Mouse (Mus musculus): ENCODE results near the gene Ube2l6.

Ube2l6 gene

DNA sequence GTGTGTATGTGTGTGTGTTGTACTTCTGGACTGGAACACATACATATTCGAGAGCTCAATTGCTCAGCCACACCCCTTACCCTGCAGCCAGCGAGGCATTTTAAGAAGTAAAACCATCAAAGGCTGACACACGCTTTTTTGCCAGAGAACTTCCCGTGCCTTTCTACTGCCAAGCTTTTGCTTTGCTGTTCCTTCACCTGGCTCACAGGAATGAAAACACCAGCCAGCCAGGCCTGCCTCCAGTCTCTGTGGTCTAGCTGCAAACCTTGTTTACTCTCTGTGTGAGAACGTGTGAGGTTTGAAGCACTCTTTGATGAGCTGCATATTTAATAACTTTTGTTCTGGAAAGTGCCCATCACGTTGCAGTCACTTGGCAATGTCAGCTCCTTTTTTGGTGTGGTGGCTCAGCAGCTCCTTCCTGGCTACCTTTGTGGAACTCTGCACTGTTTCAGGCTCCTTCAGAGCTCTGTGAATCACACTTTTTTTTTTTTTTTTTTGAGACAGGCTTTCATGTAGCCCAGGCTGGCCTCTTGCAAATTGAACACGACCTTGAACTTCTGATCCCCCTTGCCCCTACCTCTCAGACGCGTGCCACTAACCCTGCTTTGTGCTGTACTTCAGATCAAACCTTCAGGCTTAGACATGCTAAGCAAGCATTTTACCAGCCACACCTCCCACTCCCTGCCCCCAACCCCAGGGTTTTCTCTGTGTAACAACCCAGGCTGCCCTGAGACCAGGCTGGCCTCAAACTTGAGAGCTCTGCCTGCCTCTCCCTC lies 39.4 kb downstream of the Ube2l6 start:
- DNase-seq (ENCODE audit: low read depth, low spot score): peak; percentile 62

DNA sequence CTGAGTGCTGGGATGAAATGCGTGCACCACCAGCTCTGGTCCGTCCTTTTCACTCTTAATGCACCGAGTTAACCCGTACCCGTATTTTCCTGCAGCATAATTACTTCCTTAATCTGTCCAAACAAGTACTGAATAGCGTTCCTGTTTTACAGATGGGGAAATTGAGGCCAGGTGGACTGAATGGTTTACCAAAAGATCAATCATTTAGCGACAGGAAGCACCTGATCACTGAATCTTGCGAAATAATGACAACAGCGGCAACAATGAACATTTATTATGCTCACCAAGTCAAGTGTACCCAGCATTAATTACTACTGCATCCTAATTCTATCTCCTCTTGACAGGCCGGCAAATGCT lies 39.9 kb downstream of the Ube2l6 start, which contains the start of gene Slc43a1:
Gene Slc43a1 (plus strand): TSS at position 258 of the 357 bp plus-strand sequence.
- DNase-seq (ENCODE audit: low read depth, low spot score): no peak

DNA sequence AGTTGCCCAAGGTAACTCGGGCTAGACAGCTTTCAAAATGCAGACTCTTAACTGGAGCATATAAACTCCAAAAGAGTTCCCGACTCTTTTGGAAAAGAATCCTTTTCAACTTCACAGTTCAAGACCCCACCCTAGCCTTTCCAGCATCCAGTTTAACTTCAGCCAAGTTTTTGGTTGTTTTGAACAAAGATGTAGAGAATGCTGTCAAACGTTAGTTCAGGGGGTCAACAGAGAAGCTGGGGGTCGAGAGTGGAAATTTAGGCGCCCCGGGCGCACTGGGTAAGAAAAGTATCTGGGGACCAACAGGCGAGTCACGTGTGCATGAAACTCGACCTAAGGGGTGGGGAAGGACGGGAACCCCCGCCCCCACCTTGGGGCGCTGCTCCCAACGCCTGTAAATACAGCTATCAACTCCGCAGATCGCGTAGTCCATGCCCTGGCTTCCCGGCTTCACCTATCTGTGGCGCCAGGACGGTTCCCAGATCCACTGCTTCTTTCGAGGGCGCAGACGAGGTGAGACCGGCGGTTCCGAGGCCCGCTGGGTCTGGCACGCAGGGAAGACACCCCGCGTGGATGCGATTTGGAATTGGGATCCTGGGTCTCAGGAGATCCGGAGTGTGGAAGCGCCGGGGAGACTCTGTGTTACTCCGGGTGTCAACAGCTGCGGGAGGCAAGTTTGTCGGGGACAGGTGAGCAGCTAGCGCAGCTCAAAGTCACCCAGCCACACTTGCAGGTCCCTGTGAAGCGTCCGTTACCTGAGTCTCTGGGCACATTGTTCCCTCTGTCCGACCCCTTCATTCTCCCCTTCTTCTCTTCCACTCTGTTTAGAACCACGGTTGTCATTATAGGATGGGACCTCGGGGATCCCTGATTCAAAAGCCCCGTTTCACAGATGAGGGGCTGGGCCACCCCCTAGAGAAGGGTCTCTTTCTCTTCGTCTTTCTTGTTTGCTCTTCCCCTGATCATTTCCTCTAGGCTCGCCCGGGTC lies 40.7 kb downstream of the Ube2l6 start:
- DNase-seq (ENCODE audit: low read depth, low spot score): peak; percentile 7

DNA sequence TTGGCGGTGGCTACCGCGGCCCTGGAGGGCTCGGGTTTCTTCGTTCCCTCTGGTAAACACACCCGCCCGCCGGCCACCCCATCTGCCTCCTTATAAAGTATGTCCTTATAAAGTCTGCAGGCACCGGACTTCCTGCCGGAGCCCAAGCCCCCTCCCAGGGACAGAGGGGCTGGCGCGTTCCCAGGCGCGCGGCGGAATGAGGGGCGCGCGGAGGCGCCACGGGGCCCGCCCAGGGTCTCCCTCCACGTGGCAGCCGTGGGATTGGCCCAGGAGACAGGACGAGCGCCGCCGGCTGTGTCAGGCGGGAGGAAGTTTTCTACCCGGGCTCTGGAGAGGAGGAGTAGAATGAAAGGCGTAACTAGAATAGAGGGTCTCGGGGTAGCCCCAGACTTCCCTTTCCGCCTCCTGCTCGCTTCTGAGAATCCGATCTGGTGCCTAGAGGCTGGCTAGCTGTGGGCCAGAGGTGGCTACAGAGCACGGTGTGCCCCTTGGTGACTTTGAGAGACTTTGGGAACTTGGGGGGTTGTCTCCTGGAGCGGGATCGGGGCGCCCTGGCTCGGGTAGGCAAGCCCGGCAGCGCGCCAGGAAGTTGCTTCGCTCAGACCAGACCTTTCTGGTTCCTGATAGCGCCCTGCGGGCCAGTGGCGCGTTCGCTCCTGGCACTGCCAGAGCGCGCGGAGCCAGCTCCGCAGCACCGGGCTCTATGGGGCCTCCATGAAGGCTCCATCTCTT lies 41.6 kb downstream of the Ube2l6 start:
- peak; percentile 28 for DNase-seq (ENCODE audit: low read depth, low spot score)

DNA sequence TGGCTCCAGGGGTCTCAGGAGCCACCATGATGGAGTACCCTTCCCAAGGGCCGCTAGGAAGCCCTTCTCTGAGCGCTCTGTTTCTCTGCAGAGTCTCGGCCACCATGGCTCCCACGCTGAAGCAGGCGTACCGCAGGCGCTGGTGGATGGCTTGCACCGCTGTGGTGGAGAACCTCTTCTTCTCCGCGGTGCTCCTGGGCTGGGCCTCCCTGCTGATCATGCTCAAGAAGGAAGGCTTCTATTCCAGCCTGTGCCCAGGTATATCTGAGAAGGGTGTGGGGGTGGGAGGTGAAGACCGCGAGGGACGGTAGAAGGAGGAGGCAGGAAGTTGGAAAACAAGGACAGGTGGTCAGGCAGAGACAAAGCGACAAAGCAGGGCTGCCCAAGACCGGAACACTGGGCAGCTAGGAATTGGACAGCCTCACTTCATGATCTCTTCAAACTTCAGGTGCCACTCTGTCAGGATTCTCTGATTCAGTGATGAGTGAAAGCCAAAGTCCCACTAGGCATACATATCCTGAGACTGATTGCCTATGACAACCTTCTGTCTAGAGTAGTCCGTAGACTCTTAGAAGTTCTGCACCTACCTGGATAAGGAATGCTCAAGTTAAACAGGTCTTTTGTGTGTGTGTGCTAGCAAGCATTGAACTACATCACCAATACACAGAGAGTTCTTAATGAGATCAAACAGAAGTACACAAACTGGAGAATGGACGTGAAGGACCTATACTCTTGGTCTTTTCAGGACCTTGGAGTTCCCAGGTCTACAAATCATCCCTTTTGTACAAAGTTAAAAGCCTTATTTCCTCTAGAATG lies 42.3 kb downstream of the Ube2l6 start:
- no peak for DNase-seq (ENCODE audit: low read depth, low spot score)

DNA sequence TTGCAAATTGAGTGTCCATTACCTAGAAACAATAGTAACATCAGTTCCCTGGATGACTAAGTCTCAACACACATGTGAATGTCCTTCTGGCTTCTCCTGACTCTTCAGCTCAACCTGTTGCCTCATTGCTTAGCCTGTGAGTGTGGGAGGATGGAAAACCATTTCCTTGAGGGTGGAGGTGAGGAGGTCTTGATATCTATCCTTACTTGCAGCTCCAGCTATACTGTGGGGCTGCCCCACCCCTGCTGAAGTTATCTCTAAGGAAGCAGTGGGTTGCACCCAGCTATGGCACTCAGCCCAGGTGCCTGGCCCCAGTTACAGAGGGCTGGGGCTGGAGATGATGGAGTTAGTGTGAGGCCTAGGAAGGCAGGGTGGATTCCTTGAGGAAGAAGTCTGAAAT lies 43.3 kb downstream of the Ube2l6 start:
- DNase-seq (ENCODE audit: low read depth, low spot score): no peak

DNA sequence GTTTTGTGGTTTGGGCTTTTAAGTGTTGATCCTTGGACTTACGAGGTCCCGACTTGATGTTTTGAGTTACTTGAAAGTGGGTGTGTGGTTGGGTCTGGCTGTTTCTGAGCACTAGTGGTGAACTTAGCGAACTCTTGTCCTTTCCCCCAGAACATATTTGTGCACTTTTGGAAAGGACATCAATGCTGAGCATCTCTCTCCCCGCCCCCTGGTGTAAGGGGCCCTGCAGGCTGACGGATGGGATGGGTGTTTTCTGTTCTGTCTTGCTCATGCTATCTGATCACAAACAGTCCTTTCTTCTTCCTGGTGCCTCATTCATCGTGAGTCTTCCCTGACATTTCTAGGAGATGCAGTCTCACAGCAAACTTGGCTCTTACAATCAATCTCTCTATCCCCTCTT lies 45.0 kb downstream of the Ube2l6 start:
- no peak for DNase-seq (ENCODE audit: low read depth, low spot score)

DNA sequence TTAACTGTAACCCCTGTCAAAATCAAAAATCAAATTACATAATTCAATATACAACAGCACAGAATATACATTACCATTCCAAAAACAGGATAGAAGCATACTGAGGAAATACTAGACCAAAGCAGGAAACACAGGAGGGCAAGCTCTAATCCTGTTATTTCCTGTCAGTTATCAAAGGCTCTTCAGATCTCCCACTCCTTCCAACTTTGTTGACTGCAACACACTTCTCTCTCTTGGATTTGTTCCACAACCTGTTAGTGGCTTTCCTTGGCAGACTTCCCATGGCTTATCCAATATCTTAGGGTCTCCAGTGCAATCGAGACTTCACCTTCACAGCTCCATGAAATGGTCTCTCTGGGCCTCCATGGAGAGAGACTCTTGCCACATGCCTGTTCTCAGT lies 46.6 kb downstream of the Ube2l6 start:
- no peak for DNase-seq (ENCODE audit: low read depth, low spot score)

DNA sequence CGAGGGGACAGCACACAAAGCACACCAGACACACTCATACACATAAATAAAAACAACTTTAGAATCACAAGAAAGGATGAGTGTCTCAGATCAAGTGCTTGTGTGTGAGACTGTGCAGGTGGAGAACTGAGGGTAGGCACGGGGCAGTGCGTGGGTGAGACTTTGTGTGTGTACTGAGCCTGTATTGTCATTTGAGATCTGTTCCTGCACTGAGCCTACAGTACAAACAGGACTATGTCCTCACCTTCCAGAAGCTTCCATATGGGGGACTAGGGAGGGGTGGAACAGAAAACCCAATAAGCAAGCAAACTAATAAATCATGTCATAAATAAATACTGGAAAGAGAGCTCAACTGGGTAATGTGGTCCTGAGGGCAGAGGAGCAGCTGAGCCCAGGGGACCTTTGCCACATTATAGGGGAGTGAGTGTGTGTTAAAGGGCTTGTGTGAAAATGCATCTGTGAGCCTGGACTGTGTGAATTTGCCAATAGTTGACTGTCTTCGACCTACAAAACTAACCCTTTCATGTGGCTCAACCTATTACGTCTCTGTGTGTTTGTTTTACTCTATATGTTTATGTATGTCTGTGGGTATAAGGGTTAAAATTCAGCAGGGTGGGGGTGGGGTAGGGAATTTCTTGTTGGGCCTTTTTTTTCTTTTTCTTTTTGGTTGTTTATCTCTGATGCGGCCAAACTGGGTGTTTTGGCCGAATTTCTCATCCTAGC lies 51.9 kb downstream of the Ube2l6 start:
- DNase-seq (ENCODE audit: low read depth, low spot score): no peak

DNA sequence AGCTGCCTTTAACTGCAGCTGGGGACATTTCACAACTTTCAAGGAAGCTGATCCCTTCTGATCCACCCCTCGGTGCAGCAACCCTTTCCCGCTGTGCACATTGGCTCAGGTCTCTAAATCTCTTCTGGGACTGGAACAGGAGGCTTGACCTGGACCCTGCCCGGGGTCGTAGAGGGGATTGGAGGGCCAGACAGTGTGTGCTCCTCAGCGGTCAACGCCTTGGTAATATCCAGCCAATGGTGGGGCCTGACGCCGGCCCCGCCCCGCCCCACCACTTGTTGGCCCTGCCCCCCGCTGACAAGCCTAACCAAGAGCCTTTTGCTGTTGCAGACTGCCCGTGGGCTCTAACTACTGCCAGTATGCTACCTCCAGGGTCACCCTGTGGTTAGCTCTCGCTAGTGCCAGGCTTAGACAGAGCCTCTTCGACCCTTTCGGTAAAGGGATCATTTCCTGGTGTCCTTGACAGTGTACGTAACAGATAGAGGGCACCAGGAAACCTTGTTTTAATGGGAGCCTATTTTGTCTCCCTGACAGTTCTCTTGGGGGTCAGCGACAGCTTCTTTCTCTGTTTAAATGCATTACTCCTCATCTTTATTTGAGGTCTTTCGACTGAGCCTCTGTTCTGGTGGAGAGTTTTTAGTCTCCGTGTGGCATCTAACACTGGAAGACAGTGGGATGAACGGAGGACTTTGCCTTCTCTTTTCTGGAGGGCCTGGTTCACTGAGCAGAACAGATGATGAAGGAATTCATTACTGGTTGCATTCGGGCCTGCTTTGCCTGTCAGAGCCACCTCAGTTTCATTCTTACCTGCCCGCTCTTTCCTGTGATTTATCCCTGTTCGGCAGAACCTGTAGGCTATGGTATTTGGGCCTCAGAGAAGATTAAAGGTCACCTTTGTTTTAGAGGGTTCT lies 52.8 kb downstream of the Ube2l6 start:
- no peak for DNase-seq (ENCODE audit: low read depth, low spot score)

DNA sequence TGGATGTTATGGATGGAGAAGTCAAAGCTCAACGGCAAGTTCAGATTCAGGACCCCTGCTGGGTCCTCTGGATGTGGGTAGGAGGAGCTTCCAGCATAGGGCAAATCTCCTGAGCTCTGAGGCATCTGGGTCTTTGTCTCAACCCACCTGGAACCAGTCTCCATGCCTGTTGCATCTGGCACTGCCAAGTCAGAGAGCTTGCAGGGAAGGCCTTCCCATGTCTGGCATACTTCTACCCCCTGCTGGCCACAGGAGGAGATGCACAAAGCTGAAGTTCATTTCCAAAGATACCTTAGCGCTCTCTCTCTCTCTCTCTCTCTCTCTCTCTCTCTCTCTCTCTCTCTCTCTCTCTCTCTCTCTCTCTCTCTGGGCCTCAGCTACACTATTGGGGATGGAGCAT lies 57.1 kb downstream of the Ube2l6 start:
- peak; percentile 49 for DNase-seq (ENCODE audit: low read depth, low spot score)

DNA sequence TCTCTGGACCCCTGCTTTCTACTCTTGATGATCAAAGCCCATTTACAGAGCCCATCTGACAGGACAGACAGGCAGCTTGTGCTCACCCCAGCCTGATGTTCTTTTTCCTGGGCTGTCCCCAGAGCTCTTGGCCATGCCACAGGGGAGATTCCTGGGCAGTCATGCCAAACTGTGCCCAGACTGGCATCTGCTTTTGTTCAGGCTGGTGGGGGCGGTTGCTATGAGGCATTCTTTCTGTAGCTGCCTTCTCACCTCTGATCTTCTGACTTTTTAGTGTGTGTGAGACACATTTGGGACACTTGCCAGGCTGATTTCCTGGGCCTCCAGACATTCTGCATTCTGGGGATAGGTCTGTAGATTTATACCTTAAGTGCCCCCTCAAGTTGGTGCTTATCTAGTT lies 59.9 kb downstream of the Ube2l6 start:
- DNase-seq (ENCODE audit: low read depth, low spot score): no peak
